Mouse (Mus musculus) liver, adult 2 months (tissue): ENCODE data around the gene Mgp. TPM values are rescaled to one million over a fixed set of nuclear protein-coding genes. Genes with fewer than 3 reads are reported as not detected.

Experiments used
- DNase-seq: peaks from one replicate; pipeline ENCODE4 v3.0.0-alpha.2; 2011; ENCODE audit warnings: low read depth, low spot score; ENCODE audit errors: extremely low read depth
- H3K27ac ChIP-seq: fragments of 200-500 bp; replicated peaks from 2 replicates; pipeline ENCODE4 v1.5.1; 2012; ENCODE audit warnings: low read depth, mild to moderate bottlenecking, control low read depth, inconsistent platforms, low read length; ENCODE audit not compliant: insufficient read depth
- H3K27me3 ChIP-seq: fragments of 200-500 bp; 2 replicates; pipeline ENCODE4 v1.6.1; 2012; ENCODE audit warnings: mild to moderate bottlenecking, moderate library complexity, low read length, inconsistent platforms; ENCODE audit not compliant: control insufficient read depth, insufficient read depth
- H3K36me3 ChIP-seq: fragments of 200-500 bp; 2 replicates; pipeline ENCODE4 v1.6.1; 2012; ENCODE audit warnings: low read length, inconsistent platforms; ENCODE audit not compliant: control insufficient read depth, insufficient read depth
- H3K4me1 ChIP-seq: fragments of 200-500 bp; 2 replicates; pipeline ENCODE4 v1.6.1; 2011; ENCODE audit warnings: low read length; ENCODE audit not compliant: control insufficient read depth, insufficient read depth
- H3K4me3 ChIP-seq: fragments of 200-500 bp; 2 replicates; pipeline ENCODE4 v1.5.1; 2011; ENCODE audit warnings: low read depth, mild to moderate bottlenecking, control low read depth, low read length, moderate library complexity; ENCODE audit not compliant: insufficient read depth
- H3K79me2 ChIP-seq: fragments of 200-500 bp; 2 replicates; pipeline ENCODE4 v1.6.1; 2012; ENCODE audit warnings: inconsistent platforms, mild to moderate bottlenecking, low read length, moderate library complexity; ENCODE audit not compliant: control insufficient read depth, insufficient read depth
- H3K9ac ChIP-seq: fragments of 200-500 bp; 2 replicates; pipeline ENCODE4 v1.6.1; 2012; ENCODE audit warnings: low read depth, mild to moderate bottlenecking, control low read depth, inconsistent platforms, low read length
- CTCF ChIP-seq: fragments of 200-500 bp; IDR thresholded peaks from 2 replicates; pipeline ENCODE4 v1.5.1; 2011; ENCODE audit warnings: low read depth, low read length, control low read depth
- POLR2A ChIP-seq: fragments of 200-500 bp; IDR thresholded peaks from 2 replicates; pipeline ENCODE4 v1.6.1; 2011; ENCODE audit warnings: low read length, control low read depth; ENCODE audit not compliant: insufficient read depth; ENCODE audit errors: extremely low read depth
- WGBS: fragments of 180-500 bp; shearing (Covaris S2); methylation state at CpG from one replicate; pipeline ENCODE4 v1.1.7; 2018; 5-methylcytosine and 5-hydroxymethylcytosine counted together
- polyA plus RNA-seq: library from polyadenylated mRNA; depleted of rRNA; stranded (reverse); fragments of >200 nt; gene quantifications from 2 replicates; pipeline ENCODE4 v1.2.3, GENCODE M21; 2012
- total RNA-seq: library from RNA; depleted of rRNA; stranded (reverse); fragments of >200 nt; gene quantifications from 2 replicates; pipeline ENCODE4 v1.2.3, GENCODE M21; 2014

Gene Mgp
- total and polyA plus RNA-seq, 2 experiments, result 7.3 to 10.0 TPM

DNA sequence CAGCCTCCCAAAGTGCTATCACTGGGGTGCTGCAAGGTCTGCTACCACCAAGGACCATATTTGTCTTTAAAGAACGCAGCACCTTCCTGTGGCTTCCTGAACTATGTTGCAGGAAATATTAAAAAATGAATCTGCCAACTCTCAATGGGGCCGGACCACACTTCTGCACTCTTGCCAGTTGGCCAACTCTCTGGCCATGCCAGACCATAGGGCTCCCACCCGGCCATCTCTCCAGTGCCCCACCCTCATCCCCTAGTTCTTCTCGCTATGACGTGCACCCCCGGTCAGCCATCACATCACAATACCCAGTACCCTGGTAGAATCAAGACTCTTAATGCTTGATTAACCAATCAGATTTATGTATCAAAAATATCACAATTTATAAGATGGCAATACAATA lies 8.3 kb upstream of the Mgp start:
- no peak for TF ChIP-seq POLR2A
- no peak for TF ChIP-seq CTCF
- WGBS, result 93% methylated on average over 6 of the region's 6 CpGs
- no peaks in the 10 kb centered on the region for H3K36me3 ChIP-seq
- no peaks in the 10 kb centered on the region for H3K27me3 ChIP-seq
- H3K79me2 ChIP-seq, result no peaks in the 10 kb centered on the region
- no peaks in the 10 kb centered on the region for H3K4me1 ChIP-seq
- no peak overlapping the region for H3K4me3 ChIP-seq
- no peak overlapping the region for H3K27ac ChIP-seq
- no peak overlapping the region for H3K9ac ChIP-seq
- no peak for DNase-seq

DNA sequence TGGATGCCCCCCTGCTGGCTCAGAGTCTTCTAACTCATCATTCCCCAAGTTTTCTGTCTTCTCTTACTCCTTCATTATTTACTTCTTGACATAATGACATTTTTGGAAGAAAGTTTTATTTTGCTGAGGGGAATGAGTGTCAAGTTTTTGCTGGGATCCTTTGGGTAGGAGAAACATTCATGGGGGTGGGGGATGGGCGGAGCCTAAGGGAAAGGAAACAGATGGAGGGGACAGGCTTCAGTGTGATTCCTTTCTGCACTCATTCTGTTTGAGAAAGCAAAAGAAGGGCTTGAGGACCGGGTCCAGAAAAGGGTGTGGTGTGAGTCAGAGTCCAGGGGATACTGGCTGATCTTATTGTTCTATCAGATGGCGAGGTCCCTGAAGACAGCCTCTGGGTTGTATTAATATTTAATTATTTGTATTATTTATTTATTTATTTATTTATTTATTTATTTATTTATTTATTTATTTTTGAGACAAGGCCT lies 7.8 kb upstream of the Mgp start:
- no peak for DNase-seq
- H3K4me3 ChIP-seq, result no peak overlapping the region
- WGBS, result 83% methylated on average over 3 of the region's 3 CpGs

DNA sequence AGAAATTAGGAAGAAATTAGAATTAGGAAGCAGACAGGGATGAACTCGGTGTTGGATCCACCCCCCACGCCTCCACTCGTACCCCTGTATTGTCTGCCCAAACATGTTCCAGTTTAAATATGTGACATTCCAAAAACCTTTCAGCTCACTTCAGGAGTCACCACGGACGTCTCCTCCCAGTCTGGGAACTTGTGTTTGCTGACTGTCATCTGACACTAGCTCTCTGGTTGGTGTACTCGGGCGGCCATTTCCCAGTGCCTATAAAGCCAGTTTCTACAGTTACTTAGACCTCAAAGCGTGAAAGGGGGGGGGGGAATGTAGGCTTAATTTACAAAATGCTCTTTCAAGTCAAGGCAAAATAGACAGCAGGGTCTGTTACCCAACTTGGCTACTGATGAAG lies 6.1 kb upstream of the Mgp start:
- no peak overlapping the region for H3K4me3 ChIP-seq
- H3K79me2 ChIP-seq, result no peaks in the 10 kb centered on the region
- H3K27ac ChIP-seq, result no peak overlapping the region
- TF ChIP-seq CTCF (no peak), POLR2A (no peak)
- H3K27me3 ChIP-seq, result no peaks in the 10 kb centered on the region
- H3K9ac ChIP-seq, result no peak overlapping the region
- H3K4me1 ChIP-seq, result no peaks in the 10 kb centered on the region
- DNase-seq, result no peak
- H3K36me3 ChIP-seq, result no peaks in the 10 kb centered on the region
- 48% methylated on average over 8 of the region's 8 CpGs for WGBS

More for the DNA sequence above, 7.8 kb upstream of the Mgp start:
- no peaks in the 10 kb centered on the region for H3K27me3 ChIP-seq
- no peak overlapping the region for H3K9ac ChIP-seq
- no peaks in the 10 kb centered on the region for H3K4me1 ChIP-seq
- H3K27ac ChIP-seq, result no peak overlapping the region
- no peaks in the 10 kb centered on the region for H3K79me2 ChIP-seq
- no peaks in the 10 kb centered on the region for H3K36me3 ChIP-seq
- no peak for TF ChIP-seq POLR2A
- no peak for TF ChIP-seq CTCF

DNA sequence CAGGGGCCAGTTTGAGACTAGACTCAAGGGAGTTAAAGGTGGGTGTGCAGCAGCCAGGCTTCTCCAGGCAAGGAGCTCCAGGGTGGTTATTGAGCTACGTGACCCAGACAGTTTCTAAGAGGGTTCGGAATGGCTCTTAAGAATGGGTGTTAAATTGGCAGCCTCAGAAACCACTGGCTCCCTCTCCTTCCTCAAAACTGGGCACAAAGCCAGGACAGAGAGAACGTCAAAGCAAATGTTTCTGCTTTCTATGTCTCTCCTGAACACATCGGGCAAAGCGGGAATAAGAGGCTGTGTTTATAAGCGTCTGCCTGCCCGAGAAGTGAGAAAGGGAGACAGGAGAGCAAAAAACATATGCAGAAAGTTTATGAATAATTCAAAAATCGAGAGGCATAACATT lies 1.0 kb downstream of the Mgp start:
- H3K4me1 ChIP-seq, result no peaks in the 10 kb centered on the region
- H3K9ac ChIP-seq, result no peak overlapping the region
- no peak overlapping the region for H3K4me3 ChIP-seq
- H3K27me3 ChIP-seq, result no peaks in the 10 kb centered on the region
- TF ChIP-seq POLR2A (no peak), CTCF (no peak)
- no peaks in the 10 kb centered on the region for H3K79me2 ChIP-seq
- DNase-seq, result no peak
- H3K27ac ChIP-seq, result no peak overlapping the region
- WGBS, result 71% methylated on average over 8 of the region's 8 CpGs
- H3K36me3 ChIP-seq, result no peaks in the 10 kb centered on the region

DNA sequence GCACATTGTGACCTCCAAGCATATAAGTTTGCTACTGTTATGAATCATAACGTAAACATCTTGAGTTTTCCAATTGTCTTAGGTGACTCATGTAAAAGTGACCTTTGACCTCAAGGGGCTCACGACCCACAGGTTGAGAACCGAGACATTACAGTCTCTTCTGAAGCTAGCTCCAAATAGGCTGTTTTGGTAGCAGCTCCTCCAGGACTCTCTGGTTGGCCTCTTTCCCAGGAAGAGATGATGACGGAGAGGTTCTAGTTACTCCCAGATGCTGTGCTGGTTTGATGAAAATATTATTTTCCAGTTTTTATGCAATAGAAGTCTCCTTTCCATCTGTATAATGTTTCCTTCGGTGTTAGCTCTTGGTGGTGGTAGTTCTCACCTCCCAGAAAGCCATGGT lies 6.7 kb downstream of the Mgp start:
- H3K36me3 ChIP-seq, result no peaks in the 10 kb centered on the region
- H3K79me2 ChIP-seq, result no peaks in the 10 kb centered on the region
- 73% methylated on average over 5 of the region's 5 CpGs for WGBS
- H3K27ac ChIP-seq, result no peak overlapping the region
- TF ChIP-seq POLR2A (no peak), CTCF (no peak)
- no peak for DNase-seq
- H3K9ac ChIP-seq, result no peak overlapping the region
- no peaks in the 10 kb centered on the region for H3K27me3 ChIP-seq
- H3K4me1 ChIP-seq, result no peaks in the 10 kb centered on the region
- no peak overlapping the region for H3K4me3 ChIP-seq

DNA sequence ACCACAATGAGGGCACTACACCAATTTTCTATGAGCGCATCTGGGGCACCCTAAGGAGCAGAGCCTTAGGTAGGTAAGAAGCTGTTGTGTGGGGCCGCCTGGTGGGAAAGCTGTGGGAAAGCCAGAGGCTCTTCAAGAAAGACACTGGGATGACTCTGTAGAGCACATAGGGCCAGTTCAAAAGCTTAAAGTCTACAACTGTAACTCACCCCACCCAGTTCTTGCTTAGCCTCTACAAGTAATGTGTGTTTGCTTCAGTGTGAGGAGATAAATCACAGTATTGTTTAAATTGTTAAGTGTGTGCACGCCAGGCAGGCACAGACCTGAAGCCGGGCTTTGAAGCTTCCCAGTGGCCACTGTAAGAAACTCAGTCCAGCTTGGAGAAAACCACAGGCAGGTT lies 9.5 kb downstream of the Mgp start:
- H3K4me3 ChIP-seq, result no peak overlapping the region
- 90% methylated on average over 4 of the region's 4 CpGs for WGBS
- no peaks in the 10 kb centered on the region for H3K79me2 ChIP-seq
- TF ChIP-seq CTCF (no peak), POLR2A (no peak)
- H3K27ac ChIP-seq, result no peak overlapping the region
- DNase-seq, result no peak
- H3K9ac ChIP-seq, result no peak overlapping the region
- H3K4me1 ChIP-seq, result no peaks in the 10 kb centered on the region
- H3K27me3 ChIP-seq, result no peaks in the 10 kb centered on the region
- H3K36me3 ChIP-seq, result no peaks in the 10 kb centered on the region
